In the genomic region with DNA sequence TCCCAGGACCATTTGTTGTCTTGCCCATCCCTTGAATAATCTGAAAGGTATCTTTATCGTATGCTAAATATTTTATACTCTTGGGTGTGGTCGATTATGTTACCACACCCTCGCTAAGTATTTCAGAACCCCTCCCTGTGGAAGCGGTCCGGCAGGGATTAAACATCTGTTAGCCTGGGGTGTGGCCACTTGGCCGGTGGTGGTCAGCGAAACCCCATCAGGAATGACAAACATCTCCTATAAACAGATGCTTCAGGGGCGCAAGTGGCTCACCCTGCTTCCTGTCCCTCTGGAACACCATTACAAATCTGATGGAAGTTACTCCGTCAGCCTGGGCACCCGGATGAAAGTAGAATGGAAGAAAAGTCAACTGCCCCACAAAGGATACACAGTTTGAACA, we compare ENCODE assay signal across 27 mouse cellular contexts.
A peak's percentile ranks its signal among the peaks of the same experiment; 100 is the strongest.
DNase-seq lines count a peak whose midpoint lies in the region; ATAC-seq and TF ChIP-seq lines count a peak whose summit lies in the region.
"Had no signal": no experiment of that assay in that cellular context is flagged by ENCODE, and none has a peak within 500 bp of the region (broad histone marks: within the 10 kb centered on the region; RNA-seq: fewer than 3 reads in every experiment).

No protein-coding gene starts in this region.

- peak; percentile 18 for DNase-seq in gastrocnemius, postnatal 14 days
- no peak for DNase-seq in gastrocnemius, postnatal 4 days (ENCODE audit: low spot score in 2 of 2)
- no peak for DNase-seq in kidney, adult 9 months
- DNase-seq in midbrain, embryonic 11.5 days (ENCODE audit: low spot score, missing footprints), result no peak
- DNase-seq in layer of hippocampus, adult 11-12 months (ENCODE audit: low spot score), result no peak
- DNase-seq: adrenal gland, postnatal 10 days; adrenal gland, postnatal 36 days; cerebellum, adult 11 months; cerebellum, adult 2 months; cerebellum, adult 9-11 months; cerebellum, postnatal 25 days; embryo, embryonic 11 days; kidney, adult 18-20 months had no signal

- peak; percentile 20; the same call in 1 of the 2 replicates for ATAC-seq in kidney, embryonic 14.5 days (ENCODE audit: low FRiP score, low TSS enrichment)
- no peak for ATAC-seq in midbrain, embryonic 11.5 days (ENCODE audit: low FRiP score)
- ATAC-seq: forebrain, embryonic 13.5 days; forebrain, embryonic 16.5 days; hindbrain, embryonic 16.5 days; inflammation-experienced regulatory T-cells, adult 6 months; intestine, embryonic 16.5 days had no signal

- no peak for TF ChIP-seq CTCF in embryonic fibroblast, embryonic 13.5 days (IDR thresholded peaks at IDR 0.05; ENCODE audit: borderline replicate concordance, insufficient read depth, low read length)

- H3K27ac ChIP-seq in kidney, embryonic 14.5 days (ENCODE audit: low read depth, low read length), result no peak overlapping the region
- peak overlapping the region; percentile 74; the same call in 1 of the 2 replicates for H3K27ac ChIP-seq in embryonic fibroblast, embryonic 13.5 days (ENCODE audit: insufficient read depth, low read length)
- H3K27ac ChIP-seq in midbrain, embryonic 11.5 days (ENCODE audit: low read depth, low read length), result no peak overlapping the region
- H3K27ac ChIP-seq: embryonic facial prominence, embryonic 10.5 days; embryonic facial prominence, embryonic 13.5 days; forebrain, embryonic 10.5 days; forebrain, embryonic 13.5 days; heart, embryonic 15.5 days; hindbrain, embryonic 10.5 days; hindbrain, embryonic 13.5 days had no signal

- H3K4me2 ChIP-seq in kidney, embryonic 14.5 days (replicated peaks; ENCODE audit: low read depth, low read length), result no peak overlapping the region
- no peak overlapping the region for H3K4me2 ChIP-seq in midbrain, embryonic 11.5 days
- H3K4me2 ChIP-seq: embryonic facial prominence, embryonic 13.5 days; forebrain, embryonic 13.5 days; heart, embryonic 12.5 days; heart, embryonic 15.5 days; hindbrain, embryonic 13.5 days had no signal

- 83% methylated on average over 10 of the region's 10 CpGs for WGBS in kidney, embryonic 14.5 days
- WGBS in midbrain, embryonic 11.5 days, result 87% methylated on average over 10 of the region's 10 CpGs

- H3K4me3 ChIP-seq in kidney, embryonic 14.5 days (ENCODE audit: low read length), result no peak overlapping the region
- H3K4me3 ChIP-seq in embryonic fibroblast, embryonic 13.5 days (ENCODE audit: insufficient read depth, low read length), result no peak overlapping the region
- H3K4me3 ChIP-seq in midbrain, embryonic 11.5 days (ENCODE audit: low read depth, low read length), result no peak overlapping the region
- H3K4me3 ChIP-seq: embryonic facial prominence, embryonic 10.5 days; embryonic facial prominence, embryonic 13.5 days; forebrain, embryonic 10.5 days; forebrain, embryonic 13.5 days; heart, embryonic 12.5 days; heart, embryonic 15.5 days; hindbrain, embryonic 10.5 days; hindbrain, embryonic 13.5 days had no signal

- intact Hi-C loops in gastrocnemius, postnatal 14 days (cut with DNase I; ENCODE audit: low total_unique reads), result no loop called here

- TF ChIP-seq POLR2A in embryonic fibroblast, embryonic 13.5 days (IDR thresholded peaks at IDR 0.05; ENCODE audit: low read depth, low read length), result no peak

- H3K9me3 ChIP-seq in kidney, embryonic 14.5 days (ENCODE audit: control insufficient read depth, low read length), result no peaks in the 10 kb centered on the region
- no peaks in the 10 kb centered on the region for H3K9me3 ChIP-seq in midbrain, embryonic 11.5 days (ENCODE audit: control insufficient read depth, low read length)
- H3K9me3 ChIP-seq: embryonic facial prominence, embryonic 10.5 days; embryonic facial prominence, embryonic 13.5 days; forebrain, embryonic 10.5 days; forebrain, embryonic 13.5 days; heart, embryonic 12.5 days; heart, embryonic 15.5 days; hindbrain, embryonic 10.5 days; hindbrain, embryonic 13.5 days had no signal

- no peak overlapping the region for H3K9ac ChIP-seq in kidney, embryonic 14.5 days (ENCODE audit: low read depth, low read length)
- no peak overlapping the region for H3K9ac ChIP-seq in midbrain, embryonic 11.5 days (ENCODE audit: low read length)
- H3K9ac ChIP-seq: embryonic facial prominence, embryonic 13.5 days; forebrain, embryonic 13.5 days; heart, embryonic 12.5 days; heart, embryonic 15.5 days; hindbrain, embryonic 13.5 days had no signal

- no peaks in the 10 kb centered on the region for H3K36me3 ChIP-seq in kidney, embryonic 14.5 days (ENCODE audit: control insufficient read depth, insufficient read depth, low read length)
- no peaks in the 10 kb centered on the region for H3K36me3 ChIP-seq in midbrain, embryonic 11.5 days (ENCODE audit: control insufficient read depth, insufficient read depth, low read length)
- H3K36me3 ChIP-seq: embryonic facial prominence, embryonic 10.5 days; embryonic facial prominence, embryonic 13.5 days; forebrain, embryonic 10.5 days; heart, embryonic 12.5 days; heart, embryonic 15.5 days; hindbrain, embryonic 10.5 days; hindbrain, embryonic 13.5 days had no signal

- no peaks in the 10 kb centered on the region for H3K27me3 ChIP-seq in kidney, embryonic 14.5 days (ENCODE audit: control insufficient read depth, insufficient read depth, low read length)
- no peaks in the 10 kb centered on the region for H3K27me3 ChIP-seq in midbrain, embryonic 11.5 days (ENCODE audit: control insufficient read depth, insufficient read depth, low read length)
- H3K27me3 ChIP-seq: embryonic facial prominence, embryonic 13.5 days; forebrain, embryonic 13.5 days; heart, embryonic 12.5 days; heart, embryonic 15.5 days; hindbrain, embryonic 13.5 days had no signal

- H3K4me1 ChIP-seq in kidney, embryonic 14.5 days (ENCODE audit: control insufficient read depth, insufficient read depth, low read length), result no peaks in the 10 kb centered on the region
- H3K4me1 ChIP-seq in embryonic fibroblast, embryonic 13.5 days (ENCODE audit: control insufficient read depth, insufficient read depth, low read length), result peaks cover 3% of the 10 kb centered on the region
- no peaks in the 10 kb centered on the region for H3K4me1 ChIP-seq in midbrain, embryonic 11.5 days (ENCODE audit: control insufficient read depth, insufficient read depth, low read length)
- H3K4me1 ChIP-seq: embryonic facial prominence, embryonic 10.5 days; forebrain, embryonic 10.5 days; forebrain, embryonic 13.5 days; hindbrain, embryonic 10.5 days; hindbrain, embryonic 13.5 days had no signal
